Mouse (Mus musculus) erythroblast, embryonic 14.5 days (primary cell): ENCODE measurements around the gene BC030867. TPM values are rescaled to one million over a fixed set of nuclear protein-coding genes. Genes with fewer than 3 reads are reported as not detected.

Experiments used
- H3K27me3 ChIP-seq: 2 replicates; pipeline ENCODE4 v1.6.1; 2012; ENCODE audit warnings: inconsistent platforms; ENCODE audit not compliant: control insufficient read depth
- H3K36me3 ChIP-seq: 2 replicates; pipeline ENCODE4 v1.6.1; 2012; ENCODE audit warnings: mild to moderate bottlenecking, inconsistent platforms; ENCODE audit not compliant: control insufficient read depth
- H3K4me1 ChIP-seq: 2 replicates; pipeline ENCODE4 v1.6.1; 2012; ENCODE audit warnings: inconsistent platforms; ENCODE audit not compliant: control insufficient read depth
- H3K4me3 ChIP-seq: replicated peaks from 2 replicates; pipeline ENCODE3; 2012; ENCODE audit warnings: moderate library complexity, mild to moderate bottlenecking, inconsistent platforms
- H3K9me3 ChIP-seq: 2 replicates; pipeline ENCODE4 v1.6.1; 2012; ENCODE audit warnings: low read length, inconsistent platforms, mixed read lengths; ENCODE audit not compliant: control insufficient read depth
- GATA1 ChIP-seq: IDR thresholded peaks from 2 replicates; pipeline ENCODE4 v1.6.1; 2012; ENCODE audit warnings: low read length, inconsistent platforms, mixed read lengths
- TAL1 ChIP-seq: IDR thresholded peaks from 3 replicates; pipeline ENCODE4 v1.6.1; 2012; ENCODE audit warnings: low read length, inconsistent platforms, mixed read lengths
- polyA plus RNA-seq: library from polyadenylated mRNA; stranded (reverse); fragments of >175 nt; gene quantifications from 2 replicates; pipeline ENCODE4 v1.2.3, GENCODE M21; 2012

BC030867 gene
- polyA plus RNA-seq, 1 experiment: 0.50 TPM

DNA sequence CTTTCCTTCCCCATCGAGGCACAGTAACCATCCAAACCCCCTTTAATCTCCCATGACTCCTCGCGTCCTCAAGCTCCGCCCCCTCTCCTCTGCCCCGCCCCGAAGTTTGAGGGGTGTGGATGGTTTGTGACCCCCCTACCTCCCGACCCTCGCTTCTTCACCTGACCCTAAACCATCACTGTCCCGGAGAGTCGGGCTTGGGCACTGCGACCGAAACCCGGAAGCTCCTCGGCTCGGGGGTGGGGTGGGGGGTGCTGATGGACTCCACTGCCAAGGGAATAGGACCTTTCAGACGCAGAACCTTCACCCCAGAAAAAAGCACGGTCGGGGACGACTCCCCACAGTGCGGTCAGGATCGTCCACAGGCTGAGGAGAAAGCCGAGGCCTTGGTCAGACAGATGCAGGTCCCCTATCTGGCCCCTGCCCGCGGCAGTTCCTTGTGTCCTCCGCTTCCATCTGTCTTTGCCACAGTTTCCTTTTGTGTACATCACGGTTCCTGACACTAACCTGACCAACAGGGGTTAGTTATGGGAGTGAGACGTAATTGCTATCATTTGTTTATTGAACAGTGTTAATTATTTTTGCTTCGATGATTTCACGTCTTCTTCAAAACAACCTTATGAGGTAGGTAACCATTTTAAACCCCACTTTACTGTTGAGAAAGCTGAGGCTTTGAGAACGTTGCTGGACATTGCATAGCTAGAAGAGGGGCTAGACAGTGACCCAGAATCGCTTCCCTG lies 36.6 kb downstream of the BC030867 start:
- peak overlapping the region; percentile 99 for H3K4me3 ChIP-seq
- H3K27me3 ChIP-seq: no peaks in the 10 kb centered on the region
- peaks cover 42% of the 10 kb centered on the region for H3K36me3 ChIP-seq
- H3K4me1 ChIP-seq: peaks cover 55% of the 10 kb centered on the region
- TF ChIP-seq GATA1: no peak
- no peak for TF ChIP-seq TAL1
- H3K9me3 ChIP-seq: no peaks in the 10 kb centered on the region

DNA sequence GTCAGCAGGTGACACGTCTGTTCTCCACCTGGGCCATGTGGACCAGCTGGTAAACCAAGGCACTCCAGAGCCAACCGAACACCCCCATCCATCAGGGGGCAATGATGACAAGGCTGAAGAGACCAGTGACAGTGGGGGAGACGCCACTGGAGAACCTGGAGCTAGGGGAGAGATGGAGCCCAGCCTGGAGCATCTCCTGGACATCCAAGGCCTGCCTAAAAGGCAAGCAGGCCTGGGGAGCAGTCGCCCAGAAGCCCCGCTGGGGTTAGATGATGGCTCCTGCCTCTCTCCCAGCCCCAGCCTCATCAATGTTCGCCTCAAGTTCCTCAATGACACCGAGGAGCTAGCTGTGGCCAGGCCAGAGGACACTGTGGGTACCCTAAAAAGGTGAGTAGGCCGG lies 38.8 kb downstream of the BC030867 start:
- peaks cover 61% of the 10 kb centered on the region for H3K4me1 ChIP-seq
- H3K27me3 ChIP-seq: no peaks in the 10 kb centered on the region
- peak overlapping the region; percentile 23 for H3K4me3 ChIP-seq
- peaks cover 65% of the 10 kb centered on the region for H3K36me3 ChIP-seq
- TF ChIP-seq TAL1: no peak
- no peaks in the 10 kb centered on the region for H3K9me3 ChIP-seq

DNA sequence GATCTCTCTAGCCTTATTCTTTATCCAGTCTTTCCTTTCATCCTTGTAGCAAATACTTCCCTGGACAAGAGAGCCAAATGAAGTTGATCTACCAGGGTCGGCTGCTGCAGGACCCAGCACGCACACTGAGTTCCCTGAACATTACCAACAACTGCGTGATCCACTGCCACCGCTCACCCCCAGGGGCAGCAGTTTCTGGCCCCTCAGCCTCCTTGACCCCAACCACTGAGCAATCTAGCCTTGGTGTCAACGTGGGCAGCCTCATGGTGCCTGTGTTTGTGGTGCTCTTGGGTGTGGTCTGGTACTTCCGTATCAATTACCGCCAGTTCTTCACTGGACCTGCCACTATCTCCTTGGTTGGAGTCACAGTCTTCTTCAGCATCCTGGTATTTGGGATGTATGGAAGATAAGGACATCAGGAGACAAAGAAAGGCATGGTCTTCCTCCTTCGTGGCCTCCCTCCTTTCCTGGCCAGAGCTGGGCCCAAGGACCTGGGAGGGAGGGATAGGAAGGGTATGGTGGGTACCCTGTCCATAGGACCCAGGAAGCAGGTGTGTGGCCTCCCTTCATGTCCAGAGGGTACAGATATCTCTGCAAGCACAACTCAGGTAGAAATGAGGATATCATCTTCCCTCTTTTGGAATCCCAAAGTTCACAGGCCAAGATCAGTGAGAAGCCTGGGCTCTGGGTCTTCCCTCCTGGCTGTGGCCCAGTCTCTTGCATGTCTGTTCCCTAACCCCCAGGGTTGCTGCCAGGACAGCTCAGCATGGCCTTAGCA lies 39.5 kb downstream of the BC030867 start:
- H3K4me1 ChIP-seq: peaks cover 61% of the 10 kb centered on the region
- no peak overlapping the region for H3K4me3 ChIP-seq
- TF ChIP-seq GATA1: no peak
- no peak; the same call in 2 of the 3 replicates for TF ChIP-seq TAL1
- no peaks in the 10 kb centered on the region for H3K27me3 ChIP-seq
- H3K36me3 ChIP-seq: peaks cover 72% of the 10 kb centered on the region
- H3K9me3 ChIP-seq: no peaks in the 10 kb centered on the region

DNA sequence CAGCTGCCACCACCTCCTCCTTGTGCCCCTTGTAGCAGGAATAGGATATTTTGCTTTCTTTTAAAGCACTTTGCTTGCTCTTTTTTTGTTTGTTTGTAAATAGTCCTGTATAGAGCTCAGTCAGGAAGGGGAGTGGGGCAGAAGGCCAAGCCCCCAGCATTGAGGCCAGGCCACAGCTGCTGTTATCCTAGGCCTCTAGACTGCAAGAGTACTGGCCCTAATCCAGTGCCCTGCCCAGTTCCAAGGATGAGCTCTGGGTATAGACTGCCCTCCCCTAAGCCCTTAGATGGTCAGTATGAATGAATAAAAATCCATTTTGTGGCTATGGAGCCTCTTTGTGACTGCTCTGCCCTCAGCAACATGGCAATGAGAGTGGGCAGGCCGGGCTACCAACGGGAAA lies 40.2 kb downstream of the BC030867 start:
- no peaks in the 10 kb centered on the region for H3K9me3 ChIP-seq
- peaks cover 78% of the 10 kb centered on the region for H3K36me3 ChIP-seq
- no peak overlapping the region for H3K4me3 ChIP-seq
- H3K4me1 ChIP-seq: peaks cover 61% of the 10 kb centered on the region
- no peaks in the 10 kb centered on the region for H3K27me3 ChIP-seq
- no peak for TF ChIP-seq TAL1
- no peak for TF ChIP-seq GATA1

DNA sequence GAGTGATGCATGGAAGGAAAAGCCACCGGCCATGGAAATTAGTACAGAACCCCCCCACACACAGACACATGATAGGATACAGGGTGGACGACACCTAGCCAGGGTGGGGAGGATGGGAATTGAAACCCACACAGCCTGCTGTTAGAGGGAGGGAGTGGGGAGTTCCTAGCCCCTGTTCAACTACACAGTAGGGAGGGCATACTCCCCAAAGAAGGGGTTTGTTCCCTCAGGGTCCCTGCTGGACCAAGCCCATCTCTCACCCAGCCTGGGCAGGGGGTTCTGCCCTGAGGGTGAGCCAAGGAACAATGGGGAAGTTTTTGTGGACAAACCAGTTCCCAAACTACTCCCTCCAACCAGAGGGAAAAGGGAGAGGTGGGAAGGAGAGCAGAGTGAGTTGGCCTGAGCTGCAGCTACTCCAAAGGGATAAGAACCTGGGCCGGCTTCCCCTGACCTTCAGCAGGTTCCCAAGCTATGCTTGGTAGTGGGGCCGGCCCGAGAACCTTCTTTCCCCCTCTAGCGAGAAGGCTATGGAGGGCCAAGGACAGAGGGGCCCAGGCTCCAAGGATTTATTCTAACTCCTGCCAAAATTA lies 40.9 kb downstream of the BC030867 start:
- Histone ChIP-seq H3K4me3 (no peak overlapping the region), H3K36me3 (peaks cover 85% of the 10 kb centered on the region), H3K9me3 (no peaks in the 10 kb centered on the region), H3K27me3 (no peaks in the 10 kb centered on the region), H3K4me1 (peaks cover 60% of the 10 kb centered on the region)
- TF ChIP-seq GATA1: no peak
- TF ChIP-seq TAL1: no peak

DNA sequence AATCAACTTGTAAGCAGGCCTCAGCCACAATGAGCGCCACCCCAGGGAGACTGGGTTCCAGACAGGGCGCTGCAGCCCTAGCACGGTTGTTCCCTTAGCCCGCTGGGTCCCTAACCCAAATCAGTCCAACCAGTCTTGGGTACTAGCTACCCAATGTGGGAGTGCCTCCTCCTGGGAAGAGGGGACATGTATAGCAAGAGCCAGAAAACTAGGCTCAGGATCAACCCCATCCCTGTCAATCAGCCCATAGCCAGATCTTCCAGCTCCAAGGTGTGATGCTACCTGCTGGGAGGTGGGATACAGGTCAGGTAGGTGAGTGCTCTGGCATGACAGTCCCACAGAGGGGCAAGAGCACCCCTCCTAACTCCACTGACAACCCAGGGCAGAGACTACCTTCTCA lies 41.5 kb downstream of the BC030867 start:
- peaks cover 91% of the 10 kb centered on the region for H3K36me3 ChIP-seq
- TF ChIP-seq TAL1: no peak
- no peak for TF ChIP-seq GATA1
- H3K4me3 ChIP-seq: no peak overlapping the region
- H3K9me3 ChIP-seq: no peaks in the 10 kb centered on the region
- peaks cover 62% of the 10 kb centered on the region for H3K4me1 ChIP-seq
- no peaks in the 10 kb centered on the region for H3K27me3 ChIP-seq

DNA sequence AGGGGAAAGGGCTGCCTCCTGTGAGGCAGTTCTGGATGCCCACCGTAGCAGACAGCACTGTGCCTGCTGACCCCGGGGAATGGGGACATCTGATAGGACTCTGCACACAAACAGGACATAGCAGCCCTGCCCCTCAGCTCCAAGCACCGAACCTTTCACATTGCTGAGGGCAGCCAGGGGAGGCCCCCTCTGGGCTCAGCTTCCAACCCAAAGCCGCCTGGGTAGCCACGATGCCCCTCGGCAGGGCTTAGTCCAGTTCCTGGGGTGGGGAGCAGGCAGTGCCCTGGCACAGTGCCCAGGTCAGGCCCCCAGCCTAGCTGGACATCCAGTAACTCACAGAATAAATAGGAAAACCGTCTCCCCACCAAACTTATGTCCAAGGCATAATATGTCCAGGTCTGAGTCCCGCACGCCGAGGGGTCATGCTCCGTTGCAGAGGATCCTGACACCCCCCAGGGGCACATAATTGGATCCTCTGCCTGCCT lies 42.4 kb downstream of the BC030867 start:
- H3K9me3 ChIP-seq: no peaks in the 10 kb centered on the region
- no peaks in the 10 kb centered on the region for H3K27me3 ChIP-seq
- H3K4me1 ChIP-seq: peaks cover 62% of the 10 kb centered on the region
- TF ChIP-seq TAL1 (no peak), GATA1 (no peak)
- H3K4me3 ChIP-seq: no peak overlapping the region
- peaks cover 93% of the 10 kb centered on the region for H3K36me3 ChIP-seq

DNA sequence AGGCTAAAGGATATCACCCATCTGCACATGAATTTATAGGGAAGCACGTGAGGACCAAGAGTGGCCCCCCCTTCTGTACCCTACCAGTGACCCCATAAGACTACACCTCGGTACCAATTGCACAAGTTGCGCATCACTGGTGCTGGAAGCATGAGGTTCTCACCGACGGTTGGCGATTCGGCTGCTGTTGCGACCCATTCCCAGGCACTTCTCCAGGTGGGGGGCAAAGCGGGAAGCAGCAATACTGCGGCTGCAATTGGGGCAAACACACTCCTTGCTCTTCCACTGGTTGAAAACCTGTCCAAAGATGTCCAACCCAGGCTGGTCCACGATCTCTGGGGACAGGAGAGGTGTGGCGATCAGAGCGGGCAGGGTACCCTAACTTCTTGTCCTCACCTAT lies 45.3 kb downstream of the BC030867 start:
- Histone ChIP-seq H3K9me3 (no peaks in the 10 kb centered on the region), H3K4me1 (peaks cover 53% of the 10 kb centered on the region), H3K36me3 (peaks cover 64% of the 10 kb centered on the region), H3K27me3 (no peaks in the 10 kb centered on the region), H3K4me3 (no peak overlapping the region)
- TF ChIP-seq GATA1 (no peak), TAL1 (no peak)

DNA sequence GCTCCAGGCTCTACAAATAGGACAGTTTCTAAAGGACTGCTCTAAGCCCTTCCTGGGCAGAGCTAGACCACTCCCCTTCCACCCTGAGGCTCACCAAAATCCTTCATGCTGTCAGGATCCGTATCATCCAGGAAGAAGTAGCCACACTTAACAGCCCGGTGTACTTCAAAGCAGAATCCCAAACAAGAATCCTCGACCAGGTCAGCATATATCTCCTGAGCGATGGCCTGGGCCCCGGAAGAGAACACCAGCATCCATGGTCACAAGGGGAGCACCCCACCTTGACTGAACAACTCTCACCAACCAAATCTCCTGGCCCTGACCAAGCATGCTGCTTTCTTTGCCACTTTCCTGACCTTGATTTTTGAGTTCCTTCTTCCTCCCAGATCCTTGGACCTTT lies 45.7 kb downstream of the BC030867 start:
- H3K4me1 ChIP-seq: peaks cover 52% of the 10 kb centered on the region
- H3K36me3 ChIP-seq: peaks cover 60% of the 10 kb centered on the region
- no peak overlapping the region for H3K4me3 ChIP-seq
- TF ChIP-seq GATA1 (no peak), TAL1 (no peak)
- no peaks in the 10 kb centered on the region for H3K27me3 ChIP-seq
- no peaks in the 10 kb centered on the region for H3K9me3 ChIP-seq
